Mouse (Mus musculus) brain, embryonic 14.5 days (tissue): Measurements from ENCODE around the gene Tns2. TPM values are rescaled to one million over a fixed set of nuclear protein-coding genes. Genes with fewer than 3 reads are reported as not detected.

Source experiments
- DNase-seq: peaks from one replicate; pipeline ENCODE4 v3.0.0-alpha.2; 2011; ENCODE audit warnings: low read depth
- CTCF ChIP-seq: fragments of 200-500 bp; IDR thresholded peaks from 2 replicates; pipeline ENCODE4 v1.5.1; 2012; ENCODE audit warnings: inconsistent platforms, mild to moderate bottlenecking, moderate library complexity, borderline replicate concordance; ENCODE audit not compliant: insufficient read depth, insufficient read length; ENCODE audit errors: extremely low read depth
- POLR2A ChIP-seq: fragments of 200-500 bp; IDR thresholded peaks from 2 replicates; pipeline ENCODE4 v1.6.1; 2012; ENCODE audit warnings: mild to moderate bottlenecking, inconsistent platforms, borderline replicate concordance; ENCODE audit not compliant: poor library complexity, insufficient read depth, insufficient read length, severe bottlenecking; ENCODE audit errors: extremely low read depth
- polyA plus RNA-seq: library from polyadenylated mRNA; depleted of rRNA; stranded (reverse); fragments of >200 nt; gene quantifications from 2 replicates; pipeline ENCODE4 v1.2.3, GENCODE M21; 2012

The Tns2 gene
- polyA plus RNA-seq, 1 experiment, result 18.8 TPM

- DNase-seq, result no peak
- TF ChIP-seq POLR2A (no peak), CTCF (no peak)
Measured at GRCm38 (mm10) chr15:102097147-102097915, 2.9 kb upstream of the Tns2 start.

GRCm38 (mm10) chr15:102097991-102098555, 2.1 kb upstream of the Tns2 start:
- no peak for DNase-seq
- TF ChIP-seq CTCF, result no peak
- TF ChIP-seq POLR2A, result no peak

GRCm38 (mm10) chr15:102099260-102099659, 953 bp upstream of the Tns2 start:
- TF ChIP-seq CTCF, result no peak
- TF ChIP-seq POLR2A, result no peak
- DNase-seq, result no peak

GRCm38 (mm10) chr15:102099771-102100160, 447 bp upstream of the Tns2 start:
- no peak for DNase-seq
- TF ChIP-seq CTCF (no peak), POLR2A (no peak)

- no peak for DNase-seq
- TF ChIP-seq POLR2A (no peak), CTCF (0 out of 2 replicates have a peak, but pooled peaks have one; percentile 5)
Measured at GRCm38 (mm10) chr15:102100996-102101671, 921 bp downstream of the Tns2 start.

GRCm38 (mm10) chr15:102101672-102102541, 1.7 kb downstream of the Tns2 start:
- DNase-seq, result peak; percentile 65
- TF ChIP-seq POLR2A (no peak), CTCF (no peak)

- TF ChIP-seq CTCF, result no peak
- no peak for TF ChIP-seq POLR2A
- no peak for DNase-seq
Measured at GRCm38 (mm10) chr15:102102548-102103121, 2.4 kb downstream of the Tns2 start.

GRCm38 (mm10) chr15:102103371-102103946, 3.2 kb downstream of the Tns2 start:
- TF ChIP-seq POLR2A (no peak), CTCF (no peak)
- no peak for DNase-seq

GRCm38 (mm10) chr15:102103947-102104555, 3.8 kb downstream of the Tns2 start:
- TF ChIP-seq CTCF, result no peak
- peak; percentile 53 for DNase-seq

GRCm38 (mm10) chr15:102105360-102105759, 5.1 kb downstream of the Tns2 start:
- no peak for DNase-seq
- TF ChIP-seq CTCF (no peak), POLR2A (no peak)
